Mouse (Mus musculus) kidney, adult 11 months (tissue): ENCODE measurements around the gene Zfp553.

Source experiments
- DNase-seq: peaks from one replicate; pipeline ENCODE4 v3.0.0; 2022

Zfp553 gene

DNA sequence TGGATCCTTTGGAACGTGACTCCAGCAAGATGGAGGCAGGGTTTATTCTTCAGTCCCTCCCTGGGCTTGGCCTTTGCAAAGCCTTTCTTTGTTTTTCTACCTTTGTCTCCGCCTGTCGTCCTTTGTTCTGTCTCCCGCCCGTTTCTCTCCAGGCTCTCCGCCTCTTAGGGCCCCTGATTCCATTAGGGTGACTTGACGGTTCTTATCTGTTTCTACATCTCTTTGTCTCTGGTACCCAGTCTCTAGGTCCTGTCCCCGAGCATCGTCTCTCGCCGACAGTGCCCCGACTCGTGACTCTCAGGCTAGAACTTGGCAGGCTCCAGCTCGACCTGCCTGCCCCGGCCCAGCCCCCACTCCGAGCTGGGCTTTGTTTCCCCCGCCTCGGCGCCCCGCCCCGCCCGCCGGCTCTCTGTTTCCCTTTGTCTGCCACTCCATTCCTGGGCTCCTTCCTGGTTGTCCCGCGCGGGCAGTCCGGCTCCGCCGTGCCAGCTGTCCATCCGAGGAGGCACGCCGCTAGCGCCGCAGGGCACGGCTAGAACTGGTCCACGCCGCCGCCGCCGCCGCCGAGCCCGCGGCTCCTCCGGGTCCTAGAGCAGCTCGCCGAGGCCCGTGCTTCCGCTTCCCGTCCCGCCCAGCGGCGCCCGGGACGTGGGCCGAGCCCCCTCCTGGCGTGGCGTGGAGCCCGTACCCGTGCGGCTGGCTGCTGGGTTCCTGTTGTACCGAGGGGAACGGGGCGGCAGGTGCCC, at the start of gene Zfp553, which contains the start of gene Sept1:
Gene Zfp553 (plus strand): TSS at position 440 of the 746 bp plus-strand sequence.
Gene Sept1 (minus strand): TSS at position 509 of the 746 bp plus-strand sequence.
- peak; percentile 88 for DNase-seq

DNA sequence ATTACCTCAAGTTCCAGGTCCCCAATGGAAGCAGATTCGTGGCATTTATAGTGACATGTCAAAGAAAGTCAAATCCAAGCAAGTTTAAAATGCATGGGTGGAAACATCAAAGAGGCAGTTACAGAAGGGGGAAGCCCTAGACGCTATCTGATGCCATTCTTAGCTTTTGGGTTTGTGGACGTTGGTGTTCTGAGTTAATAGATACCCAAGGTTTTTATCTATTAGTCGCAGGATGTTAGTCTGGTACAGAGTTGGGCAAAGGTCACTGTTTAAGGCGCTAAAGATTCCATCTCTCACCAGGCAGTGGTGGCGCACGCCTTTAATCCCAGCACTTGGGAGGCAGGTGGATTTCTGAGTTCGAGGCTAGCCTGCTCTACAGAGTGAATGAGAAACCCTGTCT, 49.5 kb upstream of the Zfp553 start:
- no peak for DNase-seq

DNA sequence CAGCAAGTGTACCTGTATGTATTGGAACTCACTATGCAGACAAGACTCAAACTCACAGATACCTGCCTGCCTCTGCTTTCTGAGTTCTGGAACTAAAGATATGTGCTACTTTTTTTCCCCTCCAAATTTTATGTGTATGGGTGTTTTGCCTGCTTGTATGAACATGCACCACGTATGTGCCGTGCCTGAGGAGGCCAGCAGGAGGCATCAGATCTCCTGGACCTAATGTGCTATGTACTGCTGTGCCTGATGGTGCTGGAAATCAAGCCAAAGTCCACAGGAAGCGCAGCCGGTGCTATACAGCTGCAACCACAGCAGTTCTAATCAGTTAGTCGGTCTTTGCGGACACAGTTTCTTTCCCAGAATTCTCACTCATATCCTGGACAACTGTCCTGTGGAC, 49.0 kb upstream of the Zfp553 start:
- no peak for DNase-seq

DNA sequence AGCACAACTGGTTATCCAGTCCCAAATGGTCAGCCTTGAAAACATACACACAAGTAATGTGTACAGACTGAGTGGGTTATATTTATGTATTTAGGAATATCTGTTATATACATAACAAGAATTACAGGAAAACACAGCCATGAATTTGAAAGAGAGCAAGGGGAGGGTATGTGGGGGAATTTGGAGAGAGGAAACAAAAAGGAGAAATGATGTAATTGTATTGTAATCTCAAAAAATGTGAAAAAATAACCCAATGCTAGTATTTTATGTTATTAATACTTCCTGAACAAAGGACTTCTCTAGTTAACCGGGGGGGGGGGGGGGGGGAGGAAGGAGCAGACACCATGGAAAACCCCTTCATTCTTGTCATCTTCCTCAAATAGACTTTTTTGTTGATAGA, 48.1 kb upstream of the Zfp553 start:
- no peak for DNase-seq

DNA sequence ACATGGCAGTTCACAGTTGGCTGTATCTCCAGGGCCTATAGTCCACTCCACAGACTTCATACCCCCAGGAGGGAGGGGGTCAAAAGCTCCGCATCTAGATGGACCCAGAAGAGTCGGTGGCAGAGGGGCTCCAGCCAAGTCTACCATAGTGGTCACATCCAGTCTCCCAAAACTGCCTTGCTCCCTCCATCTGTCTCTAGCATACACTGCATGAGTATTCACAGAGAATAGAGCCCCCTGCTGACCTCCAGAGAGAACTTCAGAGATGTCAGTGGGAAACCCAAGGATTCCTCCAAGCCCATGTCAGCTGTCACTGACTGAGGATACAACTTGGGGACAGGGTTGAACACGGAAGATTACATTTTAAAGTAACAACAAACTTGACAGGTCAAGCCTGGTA, 47.3 kb upstream of the Zfp553 start:
- DNase-seq, result no peak

DNA sequence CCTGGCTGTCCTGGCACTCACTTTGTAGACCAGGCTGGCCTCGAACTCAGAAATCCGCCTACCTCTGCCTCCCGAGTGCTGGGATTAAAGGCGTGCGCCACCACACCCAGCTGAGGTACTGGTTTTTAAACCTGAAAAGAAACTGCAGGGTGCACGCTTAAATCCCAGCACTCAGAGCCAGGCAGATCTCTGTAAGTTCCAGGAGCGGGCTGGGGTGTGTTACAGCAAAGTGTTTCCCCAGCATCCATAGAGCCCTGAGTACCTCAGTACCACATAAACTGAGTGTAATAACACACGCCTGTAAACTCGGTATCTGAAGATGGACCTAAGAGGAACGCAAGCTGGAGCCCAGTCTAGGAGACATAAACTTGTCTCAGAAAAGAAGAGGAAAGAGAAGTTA, 45.5 kb upstream of the Zfp553 start:
- no peak for DNase-seq

DNA sequence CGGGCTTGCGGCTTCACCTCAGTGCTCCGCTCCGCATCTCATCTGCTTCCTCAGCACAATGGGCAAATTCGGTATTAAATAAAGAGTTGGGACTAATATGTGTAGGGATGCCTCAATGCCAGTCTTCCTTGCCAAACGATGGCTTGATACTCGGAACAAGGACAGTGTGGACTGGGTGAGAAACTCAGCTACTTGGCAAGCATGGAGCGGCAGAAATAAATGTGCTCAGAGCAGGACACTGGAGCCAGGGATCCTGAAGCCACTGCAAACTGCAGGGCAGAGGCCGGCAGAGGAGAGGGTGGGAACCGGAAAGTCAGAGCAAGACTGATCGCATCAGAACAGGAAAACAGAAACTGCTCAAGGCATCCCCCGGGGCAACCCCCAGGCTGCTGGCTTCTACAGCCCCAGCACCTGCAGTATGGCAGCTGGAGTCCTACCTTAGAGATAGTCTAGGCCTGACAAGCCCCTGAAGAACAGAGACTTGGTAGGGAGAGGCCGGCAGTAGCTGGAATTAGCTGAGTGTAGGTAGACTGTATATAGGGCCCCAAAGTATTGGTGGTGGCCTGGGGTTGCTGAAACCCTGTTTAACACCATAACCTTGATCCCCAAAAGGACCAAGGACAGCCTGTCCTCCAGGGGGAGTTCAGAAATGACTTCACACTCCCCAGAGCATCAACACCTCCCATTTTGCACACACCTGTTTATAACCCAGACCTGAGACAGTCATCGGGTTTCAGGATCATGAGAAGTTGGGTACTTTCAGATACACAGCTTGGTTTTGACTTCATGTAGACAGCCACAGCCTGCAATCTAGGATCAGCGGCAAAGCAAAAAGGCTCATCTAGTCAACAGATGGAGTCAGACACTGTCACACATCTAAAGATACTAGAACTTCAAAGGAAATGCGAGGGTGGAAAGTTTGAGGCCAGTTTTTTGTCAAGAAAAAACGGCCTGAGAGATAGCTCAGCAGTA, 44.3 kb upstream of the Zfp553 start:
- no peak for DNase-seq

DNA sequence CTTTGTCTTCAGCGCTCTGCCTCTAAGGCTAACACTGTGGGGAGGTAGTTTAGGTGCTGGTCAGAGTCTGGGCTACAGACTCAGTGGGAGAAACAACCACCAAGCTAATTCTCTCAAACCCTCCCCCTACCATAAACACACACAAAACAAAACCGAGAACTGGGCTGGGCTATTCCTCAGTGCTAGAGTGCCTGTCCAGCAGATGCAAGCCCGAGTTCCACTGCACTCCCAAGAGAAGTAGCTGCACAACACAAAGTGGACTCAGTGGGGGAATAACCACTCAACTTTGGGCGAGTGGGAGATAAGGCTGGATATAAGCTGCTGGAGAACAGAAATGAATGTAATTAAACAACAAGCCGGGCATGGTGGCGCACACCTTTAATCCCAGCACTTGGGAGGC, 42.2 kb upstream of the Zfp553 start:
- DNase-seq, result no peak

DNA sequence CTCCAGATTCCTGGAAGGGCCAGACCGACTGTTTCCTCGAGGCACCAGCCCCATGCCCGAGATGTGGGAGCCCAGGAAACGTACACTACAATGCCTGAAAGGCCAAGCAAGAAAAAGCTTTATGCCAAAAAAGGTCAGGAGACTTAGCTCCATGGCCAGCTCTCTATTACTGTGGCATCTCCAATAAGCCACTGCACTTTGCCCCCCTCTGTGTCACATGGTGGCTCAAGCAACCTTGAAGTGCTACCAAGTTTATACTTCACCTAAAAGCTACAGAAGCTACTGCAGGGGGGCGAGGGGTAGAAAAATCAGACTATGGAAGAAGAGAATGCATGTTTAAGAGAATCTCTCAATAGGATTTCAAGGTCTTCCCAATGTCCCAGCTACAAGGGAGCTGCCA, 39.9 kb upstream of the Zfp553 start:
- DNase-seq, result peak; percentile 75

DNA sequence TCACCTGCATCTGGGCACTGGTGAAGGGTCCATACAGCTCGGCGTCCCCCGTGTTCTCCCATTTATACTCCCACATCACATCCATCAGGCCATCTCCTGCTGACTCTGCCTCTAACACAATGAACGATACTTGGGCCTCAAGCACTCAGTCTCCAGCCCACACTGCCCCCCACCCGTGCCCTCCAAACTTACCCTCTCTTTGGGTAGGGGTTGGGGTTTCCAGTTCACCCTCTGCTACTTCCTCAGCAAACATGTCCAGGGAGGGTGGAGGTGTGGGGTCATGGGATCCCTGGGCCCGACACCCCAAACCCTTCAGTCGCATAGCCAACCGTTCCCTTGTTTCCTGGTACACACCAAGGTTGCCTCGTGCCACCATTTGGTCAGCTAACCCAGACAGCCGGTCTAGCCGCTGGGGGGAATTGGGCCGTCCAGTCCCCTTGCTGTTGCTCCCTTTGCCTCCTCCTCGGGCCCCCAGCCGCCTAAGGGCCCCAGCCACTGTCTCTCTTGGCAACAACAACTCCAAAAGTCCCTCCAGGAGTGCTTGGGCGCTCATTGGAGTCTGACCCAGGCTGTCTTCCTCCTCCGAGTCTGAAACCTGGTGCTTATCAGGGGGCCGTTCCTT, 38.7 kb upstream of the Zfp553 start:
- no peak for DNase-seq

DNA sequence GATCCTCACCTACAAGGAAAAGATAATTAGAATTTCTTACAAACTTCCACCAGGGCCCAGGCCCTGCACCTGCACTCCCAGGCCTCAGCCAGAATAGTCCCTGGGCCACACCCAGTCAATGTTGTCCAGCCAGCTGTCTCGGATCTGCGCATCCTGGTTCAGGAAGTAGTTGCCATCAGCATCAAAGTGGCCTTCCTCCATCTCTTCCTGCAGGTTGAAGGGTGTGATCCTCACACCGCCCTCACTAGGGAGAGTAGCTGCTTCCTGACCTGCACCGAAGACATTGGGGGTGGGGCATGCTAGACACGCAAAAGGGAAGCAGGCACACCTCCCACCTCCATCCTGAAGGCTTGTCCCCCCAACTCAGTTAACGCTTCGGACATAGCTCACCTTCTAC, 38.2 kb upstream of the Zfp553 start:
- DNase-seq, result no peak

DNA sequence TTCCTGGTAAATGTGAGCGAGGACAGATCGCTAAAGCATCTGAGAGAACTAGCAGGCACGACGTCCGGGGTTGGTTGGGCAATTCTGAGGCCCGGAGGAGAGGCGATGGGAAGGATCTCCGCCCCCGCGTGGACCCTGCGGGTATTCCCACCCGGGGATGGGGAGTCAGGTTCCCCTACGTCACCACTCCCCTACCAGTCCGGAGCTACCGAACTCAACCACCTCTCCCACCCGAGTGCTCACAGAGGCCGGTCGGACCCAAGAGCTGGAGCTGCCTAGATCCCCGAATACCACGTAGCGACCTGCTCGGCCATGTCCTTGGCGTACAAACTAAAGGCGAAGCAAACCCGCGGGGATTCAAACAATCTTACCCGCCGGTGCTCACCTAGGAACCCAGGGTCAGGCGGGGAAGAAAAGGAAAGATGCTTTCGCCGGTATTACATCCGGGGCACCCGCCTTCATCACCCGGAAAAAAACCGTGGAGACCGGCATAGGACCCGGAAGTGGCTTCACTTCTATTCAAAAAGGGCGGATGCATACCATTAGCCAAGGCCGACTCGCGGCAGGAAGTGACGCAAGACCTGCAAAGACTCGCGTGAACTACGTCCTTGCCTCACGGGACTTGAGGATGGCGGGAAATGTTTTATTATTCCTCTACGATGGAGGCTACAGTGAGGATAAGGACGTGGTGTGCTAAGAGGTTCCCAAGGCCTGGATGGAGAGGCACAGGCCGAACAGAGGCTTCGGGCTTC, 37.1 kb upstream of the Zfp553 start, which contains the start of gene Cd2bp2:
Gene Cd2bp2 (minus strand): TSS at position 507 of the 752 bp plus-strand sequence.
- peak; percentile 97 for DNase-seq

DNA sequence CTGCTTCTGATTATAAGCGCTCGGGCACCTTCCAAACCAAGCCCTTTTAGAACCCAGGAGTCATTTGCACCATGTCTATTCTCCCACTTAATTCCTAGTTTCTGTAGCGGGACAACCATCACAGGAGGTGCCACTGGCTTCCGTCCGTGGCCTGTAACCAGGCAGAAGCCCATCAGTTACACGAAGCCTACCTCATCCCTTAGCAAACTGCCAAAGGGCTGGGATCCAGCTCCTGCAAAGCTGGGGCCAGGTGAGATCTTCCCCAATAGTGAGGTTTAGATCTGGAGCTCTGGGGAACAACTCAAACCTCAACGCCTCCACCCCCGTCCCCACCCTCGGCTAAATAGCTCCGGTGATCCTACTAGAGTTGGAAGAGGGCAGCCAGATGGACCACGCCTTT, 36.4 kb upstream of the Zfp553 start:
- no peak for DNase-seq

DNA sequence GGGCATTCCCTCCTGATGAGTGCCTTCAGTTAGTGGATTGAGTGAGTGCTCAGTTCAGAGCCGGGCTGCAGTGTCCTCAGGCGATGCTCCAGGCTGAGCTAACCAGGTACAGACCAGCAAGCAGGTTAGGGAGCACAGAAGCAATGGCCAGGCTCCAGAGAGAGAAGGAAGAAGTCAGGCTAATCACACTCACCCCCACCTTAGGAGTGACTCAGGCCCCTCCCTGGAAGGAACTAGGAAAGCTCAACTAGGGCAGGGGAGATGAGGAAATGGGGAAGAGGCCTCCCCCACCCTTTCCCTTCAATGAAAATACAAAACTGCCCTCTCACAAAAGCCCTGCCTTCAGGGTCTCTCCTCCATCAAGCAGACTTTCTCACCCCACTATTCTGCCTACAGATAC, 26.3 kb upstream of the Zfp553 start:
- no peak for DNase-seq

DNA sequence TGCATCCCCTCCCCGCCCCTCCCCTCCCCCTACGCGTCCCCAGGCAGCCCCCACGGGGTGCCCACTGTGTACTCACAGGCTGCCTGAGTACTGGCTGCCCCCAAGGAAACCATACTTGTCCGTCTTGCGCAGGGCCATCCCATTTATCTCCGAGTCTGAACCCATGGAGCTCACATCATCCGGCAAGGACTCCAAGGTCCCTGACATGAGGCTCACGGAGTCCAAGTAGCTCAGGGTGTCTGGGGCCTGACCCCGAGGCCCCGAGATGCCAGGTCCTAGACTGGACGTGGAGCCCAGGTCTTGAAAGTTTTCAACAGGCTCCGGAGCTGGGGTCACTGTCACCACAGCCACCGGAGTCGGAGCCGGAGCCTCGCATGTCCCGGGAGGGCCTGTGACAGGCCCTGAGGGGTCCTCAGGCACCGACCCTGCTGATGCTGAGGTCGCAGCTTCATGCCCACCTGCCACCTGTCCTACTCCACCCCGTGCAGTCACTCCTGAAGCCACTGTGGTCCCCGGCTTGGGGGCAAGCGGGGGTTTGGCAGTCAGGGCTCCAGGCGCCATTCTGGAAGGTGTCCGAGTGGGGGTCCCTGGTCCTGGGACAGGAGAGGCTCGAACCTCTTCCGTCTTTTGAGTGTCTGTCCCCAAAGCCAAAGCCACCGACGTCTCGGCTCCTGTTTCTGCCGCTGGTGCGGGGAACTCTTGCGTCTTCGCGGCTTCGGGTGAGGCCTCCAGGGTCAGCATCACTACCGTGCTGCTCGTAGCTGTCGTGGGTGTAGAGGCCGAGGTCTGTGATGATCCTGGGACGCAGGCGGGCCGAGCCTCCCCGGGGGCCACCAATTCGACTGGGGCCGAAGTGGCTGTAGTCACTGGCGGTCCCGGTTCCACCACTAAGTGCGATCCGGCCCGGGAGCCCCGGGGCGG, 25.2 kb upstream of the Zfp553 start:
- DNase-seq, result no peak

DNA sequence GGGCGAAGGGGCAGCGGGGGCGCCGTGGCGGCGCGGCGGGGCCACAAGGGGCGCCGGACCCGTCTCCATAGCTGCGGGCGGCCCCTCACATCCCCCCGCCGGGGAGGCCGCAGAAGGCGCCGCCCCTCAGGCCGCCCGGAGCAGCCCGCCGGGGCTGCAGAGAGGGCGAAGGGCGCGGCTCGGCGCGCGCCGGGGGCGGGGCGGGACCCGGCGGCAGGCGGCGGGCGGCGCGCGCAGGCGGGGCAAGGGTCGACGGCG, 24.6 kb upstream of the Zfp553 start, which contains the start of gene Tbc1d10b:
Gene Tbc1d10b (minus strand): TSS at position 174 of the 258 bp plus-strand sequence.
- no peak for DNase-seq

DNA sequence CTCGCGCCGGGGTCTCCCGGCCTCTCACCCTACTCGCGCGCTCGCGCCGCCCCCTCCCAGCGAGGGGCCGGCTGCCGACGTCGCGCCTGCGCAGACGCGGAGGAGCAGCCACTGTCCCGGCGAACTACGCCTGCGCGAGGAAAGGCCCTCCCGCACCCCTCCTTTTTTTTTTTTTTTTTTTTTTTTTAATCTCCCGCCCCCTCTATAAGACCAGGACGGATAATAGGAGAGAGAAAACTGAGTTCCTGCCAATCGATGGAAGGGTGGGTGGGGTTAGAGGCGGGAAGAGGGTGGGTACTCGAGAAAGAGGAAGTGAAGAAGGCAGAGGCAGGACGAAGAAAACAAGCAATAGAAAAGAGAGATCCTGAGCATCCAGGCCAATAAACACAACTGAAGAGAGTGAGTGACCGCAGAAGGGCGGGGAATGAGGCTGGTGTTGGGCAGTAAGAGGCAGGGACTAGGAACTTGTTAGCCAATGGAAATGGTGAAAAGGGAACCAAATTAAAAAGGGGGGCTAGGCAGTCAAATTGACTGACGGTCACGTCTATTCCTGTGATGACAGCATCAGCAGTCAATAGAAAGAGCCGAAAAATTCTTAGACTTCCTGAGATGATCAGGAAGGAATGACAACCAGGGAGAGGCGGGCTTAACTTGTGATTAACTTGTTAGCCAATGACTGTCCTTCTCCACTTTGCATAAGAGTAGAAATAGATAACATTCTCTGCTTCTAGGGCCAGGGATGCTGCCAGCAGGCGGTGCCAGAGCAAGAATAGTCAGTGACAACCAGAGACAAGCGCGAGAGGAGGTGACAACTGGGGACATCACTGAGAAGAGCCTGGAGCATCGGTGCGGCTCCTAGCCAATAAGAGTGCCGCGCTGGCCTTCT, 24.1 kb upstream of the Zfp553 start, which contains the start of gene Mylpf:
Gene Mylpf (plus strand): TSS at position 338 of the 886 bp plus-strand sequence.
- peak; percentile 99 for DNase-seq

DNA sequence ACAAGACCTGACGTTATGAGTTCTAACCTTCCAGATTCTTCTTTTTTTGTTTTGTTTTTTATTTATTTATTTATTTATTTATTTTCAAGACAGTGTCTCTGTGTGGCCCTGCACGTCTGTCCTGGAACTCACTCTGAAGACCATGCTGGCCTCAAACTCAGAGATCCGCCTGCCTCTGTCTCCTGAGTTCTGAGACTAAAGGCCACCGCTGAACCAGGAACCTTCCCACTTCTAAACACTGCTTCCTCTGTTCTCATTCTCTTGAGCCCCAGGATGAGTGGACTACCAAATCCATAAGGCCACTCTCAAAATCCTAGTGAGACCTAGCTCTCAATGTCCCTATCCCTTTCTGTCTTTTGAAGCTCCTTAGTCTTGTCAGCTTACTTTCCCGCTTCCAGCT, 23.0 kb upstream of the Zfp553 start:
- no peak for DNase-seq

DNA sequence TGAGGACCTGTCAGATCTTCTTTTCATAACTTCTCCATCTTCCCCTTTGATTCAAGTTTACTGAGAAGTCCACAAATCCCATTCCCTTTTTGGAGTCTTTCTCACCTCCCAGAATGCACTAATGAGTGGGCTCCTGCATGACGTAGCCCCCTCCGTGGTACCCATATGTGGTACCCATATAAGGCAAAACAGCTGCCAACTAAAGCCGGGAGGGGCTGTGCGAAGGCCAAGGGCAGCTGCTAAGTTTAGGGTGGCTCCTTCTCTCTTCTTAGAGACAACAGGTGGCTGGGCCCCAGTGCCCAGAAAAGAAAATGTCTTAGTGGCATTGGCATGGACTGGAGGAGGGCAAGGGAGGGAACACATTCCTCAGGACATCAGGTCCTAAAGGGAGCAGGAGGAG, 22.6 kb upstream of the Zfp553 start:
- DNase-seq, result no peak

DNA sequence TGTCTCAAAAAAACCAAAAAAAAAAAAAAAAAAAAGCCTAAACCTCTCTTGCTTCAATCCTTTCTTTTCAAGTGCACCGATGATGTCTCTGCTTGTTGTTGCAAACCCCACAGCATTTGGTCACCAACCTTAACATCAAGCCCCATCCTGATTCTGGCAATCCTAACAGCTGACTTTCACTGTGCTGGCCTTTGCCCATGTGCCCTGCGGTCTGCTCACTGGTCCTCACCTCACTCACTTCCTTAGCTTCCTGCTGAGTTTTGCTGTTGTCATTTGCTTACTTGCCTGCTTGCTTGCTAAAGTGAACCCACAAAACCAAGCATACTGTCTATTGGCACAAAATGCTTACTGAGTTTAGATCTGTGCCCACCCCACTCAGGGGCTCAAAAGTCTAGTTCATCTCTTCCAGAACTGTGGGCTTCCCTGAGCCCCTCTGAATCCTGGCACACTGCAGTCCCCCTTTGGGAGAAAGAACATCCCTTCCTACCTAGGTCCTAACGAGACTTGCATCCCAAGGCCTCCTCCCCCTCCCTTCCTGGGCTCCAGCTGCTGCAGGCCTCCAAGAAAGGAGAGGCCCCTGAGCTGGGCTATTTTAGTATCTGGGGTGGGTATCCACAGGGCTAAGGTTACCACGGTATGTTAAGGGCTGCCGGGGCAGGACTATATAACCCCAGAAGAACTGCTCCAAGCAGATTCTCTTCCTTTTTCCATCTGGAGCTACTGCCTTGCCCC, 21.7 kb upstream of the Zfp553 start:
- DNase-seq, result no peak
